Mouse (Mus musculus) kidney, postnatal 10 days (tissue): Measurements from ENCODE around the gene Ptpa.

Experiments used
- DNase-seq: peaks from one replicate; pipeline ENCODE4 v3.0.0; 2021; ENCODE audit warnings: mixed read lengths

Ptpa gene

GRCm38 (mm10) chr2:30469009-30469408, 53.2 kb downstream of the Ptpa start:
- no peak for DNase-seq

- DNase-seq = peak; percentile 90
These were observed 53.9 kb downstream of the Ptpa start for GRCm38 (mm10) chr2:30469796-30470142.

- peak; percentile 86 for DNase-seq
These were observed 54.5 kb downstream of the Ptpa start for GRCm38 (mm10) chr2:30470143-30470946.

GRCm38 (mm10) chr2:30471051-30471450, 55.2 kb downstream of the Ptpa start:
- peak; percentile 45 for DNase-seq

GRCm38 (mm10) chr2:30471795-30472720, 56.2 kb downstream of the Ptpa start:
- peak; percentile 92 for DNase-seq

GRCm38 (mm10) chr2:30472731-30473351, 57.0 kb downstream of the Ptpa start:
- peak; percentile 71 for DNase-seq

- no peak for DNase-seq
These were observed 57.7 kb downstream of the Ptpa start for GRCm38 (mm10) chr2:30473431-30474031.

GRCm38 (mm10) chr2:30474039-30474438, 58.2 kb downstream of the Ptpa start, which contains the start of gene Ier5l:
TSS of gene Ier5l (minus strand) at chr2:30474219.
- DNase-seq = peak; percentile 98

- DNase-seq = no peak
These were observed 58.9 kb downstream of the Ptpa start for GRCm38 (mm10) chr2:30474776-30475175.

- no peak for DNase-seq
These were observed 59.6 kb downstream of the Ptpa start for GRCm38 (mm10) chr2:30475457-30475856.

- DNase-seq = no peak
These were observed 60.4 kb downstream of the Ptpa start for GRCm38 (mm10) chr2:30476241-30476640.

GRCm38 (mm10) chr2:30478526-30478925, 62.7 kb downstream of the Ptpa start:
- DNase-seq = no peak

- no peak for DNase-seq
These were observed 71.8 kb downstream of the Ptpa start for GRCm38 (mm10) chr2:30487597-30487996.

GRCm38 (mm10) chr2:30490384-30490783, 74.5 kb downstream of the Ptpa start:
- DNase-seq = no peak

- no peak for DNase-seq
These were observed 79.4 kb downstream of the Ptpa start for GRCm38 (mm10) chr2:30495000-30495908.

- peak; percentile 82 for DNase-seq
These were observed 80.3 kb downstream of the Ptpa start for GRCm38 (mm10) chr2:30495909-30496861.
